Mouse (Mus musculus) bone marrow, adult 2 months (tissue): ENCODE data around the gene Ube2v1. TPM values are rescaled to one million over a fixed set of nuclear protein-coding genes. Genes with fewer than 3 reads are reported as not detected.

Experiments
- H3K27ac ChIP-seq: fragments of 200-500 bp; 2 replicates; pipeline ENCODE4 v1.5.1; 2012; ENCODE audit warnings: low read depth, mild to moderate bottlenecking, control low read depth, inconsistent platforms, low read length; ENCODE audit not compliant: control insufficient read depth, poor library complexity, insufficient read depth
- H3K4me1 ChIP-seq: fragments of 200-500 bp; 2 replicates; pipeline ENCODE4 v1.6.1; 2011; ENCODE audit warnings: low read length; ENCODE audit not compliant: control insufficient read depth, insufficient read depth
- H3K4me3 ChIP-seq: fragments of 200-500 bp; replicated peaks from 2 replicates; pipeline ENCODE3; 2011; ENCODE audit warnings: mild to moderate bottlenecking, low read depth, low read length, control low read depth; ENCODE audit not compliant: control insufficient read depth
- CTCF ChIP-seq: fragments of 200-500 bp; IDR thresholded peaks from 2 replicates; pipeline ENCODE4 v1.5.1; 2011; ENCODE audit warnings: low read length, control low read depth; ENCODE audit not compliant: control insufficient read depth, insufficient read depth
- POLR2A ChIP-seq: fragments of 200-500 bp; IDR thresholded peaks from 2 replicates; pipeline ENCODE4 v1.6.1; 2011; ENCODE audit warnings: low read depth, mild to moderate bottlenecking, control low read depth, low read length, borderline replicate concordance; ENCODE audit not compliant: control insufficient read depth
- WGBS: fragments of 180-500 bp; shearing (Covaris S2); methylation state at CpG from one replicate; pipeline ENCODE4 v1.1.7; 2018; 5-methylcytosine and 5-hydroxymethylcytosine counted together
- polyA plus RNA-seq: library from polyadenylated mRNA; stranded (reverse); fragments of >200 nt; gene quantifications from 2 replicates; pipeline ENCODE4 v1.2.4, GENCODE M21; 2011; ENCODE audit warnings: low replicate concordance; ENCODE audit not compliant: missing spikeins, insufficient read depth, insufficient read length

Ube2v1 gene
- polyA plus RNA-seq, 1 experiment = 124 TPM

DNA sequence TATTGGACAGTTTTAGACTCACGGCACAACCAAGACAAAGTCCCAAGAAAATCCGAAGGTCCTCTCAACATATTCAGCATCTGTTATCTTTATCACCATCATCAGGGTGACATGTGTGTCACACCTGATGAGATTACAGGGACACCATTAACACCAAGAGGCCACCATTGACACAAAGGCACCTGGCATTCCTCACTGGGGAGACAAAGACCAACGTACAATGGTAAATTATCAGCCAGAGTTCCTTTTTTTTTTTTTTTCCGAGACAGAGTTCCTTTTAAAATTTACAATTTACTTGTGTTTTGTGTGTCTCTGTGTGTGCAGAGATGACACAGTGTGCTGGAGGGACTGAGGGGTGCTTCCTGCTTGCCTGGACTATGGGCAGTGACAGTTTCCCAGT is 37.5 kb upstream of the Ube2v1 start:
- Histone ChIP-seq H3K4me3 (no peak overlapping the region), H3K4me1 (no peaks in the 10 kb centered on the region; the same call in 1 of the 2 replicates), H3K27ac (no peak overlapping the region)
- TF ChIP-seq CTCF (no peak), POLR2A (no peak)
- 76% methylated on average over 4 of the region's 4 CpGs for WGBS

DNA sequence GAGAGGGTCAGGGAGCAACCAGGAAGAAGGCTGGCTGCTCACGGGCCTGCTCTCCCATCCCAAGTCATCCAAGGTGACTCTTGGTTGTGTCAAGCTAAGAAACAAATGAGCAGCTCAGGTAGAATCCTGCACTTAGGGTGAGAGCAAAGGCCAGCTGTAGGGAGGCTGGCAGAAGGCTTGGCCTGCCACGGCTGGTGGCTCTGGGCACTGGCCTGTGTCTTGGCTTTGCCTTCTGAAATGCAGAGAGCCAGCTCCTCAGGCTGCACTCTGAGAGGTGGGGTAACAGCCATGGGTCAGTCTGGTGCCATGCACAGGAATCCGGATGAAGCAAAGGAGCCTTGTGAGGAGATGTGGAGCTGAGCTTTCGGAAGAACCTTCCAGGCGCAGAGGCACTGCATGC is 36.5 kb upstream of the Ube2v1 start:
- WGBS = 83% methylated on average over 5 of the region's 5 CpGs
- no peak overlapping the region for H3K4me3 ChIP-seq
- TF ChIP-seq CTCF (no peak), POLR2A (no peak)

DNA sequence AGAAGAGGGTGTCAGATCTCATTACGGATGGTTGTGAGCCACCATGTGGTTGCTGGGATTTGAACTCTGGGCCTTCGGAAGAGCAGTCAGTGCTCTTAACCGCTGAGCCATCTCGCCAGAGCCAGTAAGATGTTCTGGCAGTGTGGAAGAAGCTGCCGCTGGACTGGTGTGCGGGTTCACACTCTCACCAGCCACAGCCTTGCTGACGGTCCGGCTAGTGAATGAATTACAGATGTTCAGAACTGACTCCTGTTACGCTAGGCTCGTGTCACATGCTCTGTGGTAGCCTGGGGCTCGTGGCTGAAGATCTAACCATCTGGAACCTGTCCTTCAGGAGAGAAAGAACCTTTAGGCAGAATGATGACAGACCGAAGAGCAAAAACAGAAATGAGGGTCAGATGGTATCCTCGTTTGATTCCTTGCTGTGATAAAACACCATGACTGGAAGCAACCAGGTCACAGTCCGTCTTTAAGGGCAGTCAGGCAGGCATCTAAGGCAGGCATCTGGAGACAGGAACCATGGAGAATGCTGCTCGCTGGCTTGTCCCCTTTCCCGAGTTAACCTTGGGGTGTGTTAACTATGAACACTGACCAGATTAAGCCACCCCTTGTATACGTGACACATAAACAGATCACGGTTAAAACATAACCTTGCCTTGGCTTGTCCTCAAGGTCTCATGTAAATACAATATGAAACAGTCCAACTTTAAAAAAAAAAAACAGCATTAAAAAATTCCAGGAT is 34.2 kb upstream of the Ube2v1 start:
- TF ChIP-seq POLR2A = no peak
- TF ChIP-seq CTCF = no peak
- no peaks in the 10 kb centered on the region for H3K4me1 ChIP-seq
- WGBS = 85% methylated on average over 18 of the region's 18 CpGs
- no peak overlapping the region for H3K4me3 ChIP-seq
- H3K27ac ChIP-seq = no peak overlapping the region

More for the DNA sequence above, 36.5 kb upstream of the Ube2v1 start:
- no peaks in the 10 kb centered on the region; the same call in 1 of the 2 replicates for H3K4me1 ChIP-seq
- no peak overlapping the region for H3K27ac ChIP-seq

DNA sequence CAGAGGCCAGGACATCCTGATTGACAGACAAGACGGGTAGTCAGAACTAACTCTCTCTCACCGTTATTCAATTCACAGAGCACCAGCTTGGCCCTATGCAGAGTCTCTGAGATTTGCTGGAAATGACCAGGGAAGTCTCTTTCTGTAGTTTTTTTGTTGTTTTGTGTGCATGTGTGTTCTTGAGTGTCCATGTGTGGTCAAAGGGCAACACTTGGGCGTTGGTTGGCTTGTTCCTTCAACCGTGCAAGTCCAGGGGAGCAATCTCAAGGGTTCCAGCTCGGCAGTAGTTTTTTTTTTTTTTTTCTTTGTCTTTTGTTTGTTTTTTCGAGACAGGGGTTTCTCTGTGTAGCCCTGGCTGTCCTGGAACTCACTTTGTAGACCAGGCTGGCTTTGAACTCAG is 30.8 kb upstream of the Ube2v1 start:
- TF ChIP-seq CTCF (no peak), POLR2A (no peak)
- peaks cover 3% of the 10 kb centered on the region; the same call in 1 of the 2 replicates for H3K4me1 ChIP-seq
- H3K27ac ChIP-seq = no peak overlapping the region
- 61% methylated on average over 6 of the region's 6 CpGs for WGBS
- no peak overlapping the region for H3K4me3 ChIP-seq

DNA sequence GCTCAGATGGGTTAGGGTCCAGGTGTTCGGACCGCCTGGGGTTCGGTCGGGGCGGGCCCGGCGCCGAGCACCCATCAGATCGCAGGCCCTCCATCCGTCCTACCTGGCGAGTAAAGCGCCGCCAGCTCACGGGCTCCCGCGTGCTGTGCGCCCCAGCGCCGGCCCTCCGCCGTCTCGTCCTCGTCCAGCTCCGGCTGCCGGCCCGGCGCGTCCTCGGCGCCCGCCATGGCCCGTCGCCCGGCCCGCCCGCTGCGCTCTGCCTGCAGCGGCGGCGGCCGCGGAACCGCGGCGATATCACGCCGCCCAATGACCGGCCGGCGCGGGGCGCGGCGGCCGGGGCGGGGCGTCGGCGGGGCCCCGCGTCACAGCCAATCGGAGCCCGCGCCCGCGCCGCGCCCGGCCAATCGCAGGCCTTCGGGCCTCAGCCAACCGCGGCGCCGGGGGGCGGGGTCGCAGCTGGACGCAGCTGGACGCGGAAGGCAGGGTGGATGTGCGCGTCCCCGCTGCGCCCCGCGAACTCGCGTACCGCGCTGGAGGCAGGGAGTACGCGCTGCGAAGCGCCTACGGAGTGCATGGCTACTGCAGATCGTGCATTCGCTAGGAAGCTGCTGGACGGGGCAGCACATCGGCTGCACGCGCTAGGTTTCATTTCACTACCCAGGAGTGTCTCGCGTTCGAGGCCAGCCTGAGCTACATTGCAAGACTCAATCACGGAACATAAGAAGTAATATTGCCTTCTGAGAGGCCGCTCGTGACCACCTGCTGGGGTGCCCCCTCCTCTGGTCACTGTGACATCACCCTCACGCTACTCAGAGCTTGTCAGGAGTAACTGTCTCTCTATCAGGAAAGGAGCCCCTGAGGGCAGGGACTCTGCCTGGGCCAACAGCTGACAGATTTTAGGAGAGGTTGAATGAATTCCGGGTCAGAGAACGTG is 29.6 kb upstream of the Ube2v1 start, which contains the start of gene Gm20431:
TSS of gene Gm20431 (minus strand) at position 227 of the 934 bp plus-strand sequence.
- peak within 1 kb of the TSS; percentile 89 for H3K4me3 ChIP-seq
- WGBS = 3% methylated on average over 110 of the region's 110 CpGs
- peak; percentile 83 for TF ChIP-seq POLR2A
- no peak for TF ChIP-seq CTCF
- peak within 1 kb of the TSS; percentile 78 for H3K27ac ChIP-seq
- H3K4me1 ChIP-seq = peaks cover 8% of the 10 kb centered on the region; the same call in 1 of the 2 replicates

DNA sequence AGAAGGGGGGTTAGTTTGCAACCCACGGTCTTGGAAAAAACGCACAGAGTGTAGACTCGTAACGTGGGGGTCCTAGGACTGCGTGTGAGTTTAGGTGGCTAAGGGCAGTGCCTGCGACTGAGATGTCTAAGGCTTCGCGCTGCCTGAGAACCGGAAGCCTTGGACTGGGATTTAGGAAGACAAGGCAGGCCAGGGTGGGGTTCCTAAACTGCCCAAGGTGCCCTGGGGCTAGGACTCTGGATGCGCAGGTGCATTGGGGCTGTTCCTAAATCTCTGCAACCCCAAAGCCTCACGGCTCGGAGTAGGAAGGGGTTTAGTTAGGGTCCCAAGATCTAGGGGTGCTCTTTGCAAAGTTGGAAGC is 28.7 kb upstream of the Ube2v1 start:
- H3K4me3 ChIP-seq = peak overlapping the region; percentile 89
- peaks cover 8% of the 10 kb centered on the region; the same call in 1 of the 2 replicates for H3K4me1 ChIP-seq
- peak overlapping the region; percentile 22; the same call in 1 of the 2 replicates for H3K27ac ChIP-seq
- WGBS = 2% methylated on average over 12 of the region's 12 CpGs
- no peak for TF ChIP-seq POLR2A
- no peak for TF ChIP-seq CTCF

DNA sequence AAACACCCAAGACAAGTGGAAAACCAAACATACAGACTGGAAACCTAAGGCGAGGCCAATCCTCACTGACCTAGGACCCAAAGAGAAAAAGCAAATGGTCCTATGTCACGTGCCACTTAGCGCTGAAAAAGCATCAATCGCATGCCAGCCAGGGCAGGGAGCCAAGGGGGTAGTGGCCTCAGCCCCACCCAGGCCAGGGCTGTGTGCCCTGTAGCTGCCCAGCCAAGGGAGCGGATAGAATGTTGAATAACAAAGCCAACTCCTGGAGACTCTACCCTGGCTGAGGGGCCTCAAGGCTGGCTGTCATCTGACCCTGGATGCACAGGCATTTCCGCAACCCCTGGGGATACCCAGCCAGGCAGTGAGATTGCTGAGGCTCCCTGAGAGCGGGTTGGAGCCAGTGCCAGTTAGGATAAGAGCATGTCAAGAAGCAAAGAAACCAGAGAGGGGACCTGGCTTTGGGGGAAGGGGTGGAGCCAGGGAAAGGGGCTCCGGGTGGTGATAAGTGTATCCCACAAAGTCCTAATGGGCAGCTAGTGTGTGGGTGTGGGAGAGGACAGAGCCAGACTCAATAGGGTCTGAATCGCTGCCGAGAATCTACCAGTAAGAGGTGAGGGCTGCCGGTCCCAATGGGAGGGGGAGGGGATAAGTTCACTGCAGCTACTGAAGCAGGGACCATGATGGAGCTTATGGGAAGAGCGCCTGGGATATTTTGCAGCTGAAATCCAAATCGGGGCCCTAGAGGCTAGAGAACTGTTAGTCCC is 28.1 kb upstream of the Ube2v1 start:
- 33% methylated on average over 13 of the region's 13 CpGs for WGBS
- Histone ChIP-seq H3K4me3 (peak overlapping the region; percentile 89), H3K4me1 (peaks cover 8% of the 10 kb centered on the region; the same call in 1 of the 2 replicates), H3K27ac (peak overlapping the region; percentile 5; the same call in 1 of the 2 replicates)
- TF ChIP-seq CTCF (no peak), POLR2A (no peak)
